Mouse (Mus musculus): ENCODE measurements around the gene Ckap2.
A peak's percentile ranks its signal among the peaks of the same experiment; 100 is the strongest.

The Ckap2 gene

DNA sequence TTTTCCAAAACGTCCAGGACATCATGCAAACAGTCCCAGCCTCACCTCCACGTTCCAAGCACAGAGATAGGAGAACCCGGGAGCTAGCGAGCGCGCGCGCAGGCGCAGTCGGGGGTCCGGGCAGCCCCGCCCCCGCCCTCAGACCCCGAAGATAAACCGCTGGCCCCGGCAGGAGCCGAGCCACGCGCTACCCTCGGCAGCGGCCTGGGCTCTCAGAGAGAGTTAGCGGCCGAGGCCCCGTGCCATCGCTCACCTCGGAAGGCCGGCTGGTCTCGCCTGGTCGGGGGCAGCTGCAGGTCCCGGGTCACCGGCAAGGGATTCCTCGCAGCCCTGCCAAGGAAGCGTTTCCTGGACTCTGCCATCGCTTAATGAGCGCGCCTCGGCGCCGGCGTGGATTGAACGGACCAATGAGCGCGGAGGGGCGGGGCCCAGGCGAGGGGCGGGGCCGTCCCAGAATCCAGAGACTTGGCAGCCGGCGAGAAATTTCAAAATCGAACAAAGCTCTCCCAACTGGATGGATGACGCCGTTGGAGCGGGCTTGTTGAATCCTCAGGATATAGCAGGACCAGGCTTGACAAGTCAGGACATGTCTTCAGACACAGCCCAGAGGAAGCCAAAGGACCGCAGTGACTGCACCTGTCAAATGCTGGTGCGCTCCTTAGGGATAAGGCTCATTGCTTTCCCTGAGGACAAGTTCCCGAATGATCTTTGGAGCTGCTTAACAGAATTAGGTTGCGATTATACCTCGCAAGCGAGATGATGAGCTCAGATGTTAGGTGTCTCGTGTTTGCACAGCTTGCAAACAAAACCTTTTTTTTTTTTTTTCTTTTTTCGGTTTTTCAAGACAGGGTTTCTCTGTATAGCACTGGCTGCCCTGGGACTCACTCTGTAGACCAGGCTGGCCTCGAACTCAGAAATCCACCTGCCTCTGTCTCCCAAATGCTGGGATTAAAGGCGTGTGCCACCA is at the start of gene Ckap2:
TSS of gene Ckap2 (minus strand) at position 389 of the 967 bp plus-strand sequence.
- no peak; the same call in 1 of the 2 replicates for TF ChIP-seq GATA4 (IDR thresholded peaks at IDR 0.05; ENCODE audit: insufficient replicate concordance, low read length)

DNA sequence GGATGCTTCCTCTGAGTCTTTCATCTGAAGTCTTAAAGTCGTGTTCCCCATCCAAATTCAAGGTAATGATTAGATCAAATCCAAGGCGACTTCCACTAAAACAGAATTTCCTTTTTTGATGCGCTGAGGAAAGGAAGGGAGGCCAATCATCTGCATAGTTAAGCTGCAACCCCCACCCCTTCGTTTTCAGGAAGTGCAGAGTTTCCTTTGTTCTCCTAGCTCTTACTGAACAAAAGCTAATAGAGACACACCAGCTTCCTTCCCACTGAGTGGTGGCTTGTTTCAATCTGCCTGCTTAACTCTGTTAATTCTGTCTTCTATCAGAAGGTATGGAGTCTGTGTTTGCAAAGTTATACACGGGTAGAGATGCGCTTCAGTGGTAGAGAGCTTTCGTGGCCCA is 43.0 kb upstream of the Ckap2 start:
- TF ChIP-seq GATA4 (IDR thresholded peaks at IDR 0.05; ENCODE audit: insufficient replicate concordance, low read length), result peak; percentile 41; the same call in 1 of the 2 replicates

DNA sequence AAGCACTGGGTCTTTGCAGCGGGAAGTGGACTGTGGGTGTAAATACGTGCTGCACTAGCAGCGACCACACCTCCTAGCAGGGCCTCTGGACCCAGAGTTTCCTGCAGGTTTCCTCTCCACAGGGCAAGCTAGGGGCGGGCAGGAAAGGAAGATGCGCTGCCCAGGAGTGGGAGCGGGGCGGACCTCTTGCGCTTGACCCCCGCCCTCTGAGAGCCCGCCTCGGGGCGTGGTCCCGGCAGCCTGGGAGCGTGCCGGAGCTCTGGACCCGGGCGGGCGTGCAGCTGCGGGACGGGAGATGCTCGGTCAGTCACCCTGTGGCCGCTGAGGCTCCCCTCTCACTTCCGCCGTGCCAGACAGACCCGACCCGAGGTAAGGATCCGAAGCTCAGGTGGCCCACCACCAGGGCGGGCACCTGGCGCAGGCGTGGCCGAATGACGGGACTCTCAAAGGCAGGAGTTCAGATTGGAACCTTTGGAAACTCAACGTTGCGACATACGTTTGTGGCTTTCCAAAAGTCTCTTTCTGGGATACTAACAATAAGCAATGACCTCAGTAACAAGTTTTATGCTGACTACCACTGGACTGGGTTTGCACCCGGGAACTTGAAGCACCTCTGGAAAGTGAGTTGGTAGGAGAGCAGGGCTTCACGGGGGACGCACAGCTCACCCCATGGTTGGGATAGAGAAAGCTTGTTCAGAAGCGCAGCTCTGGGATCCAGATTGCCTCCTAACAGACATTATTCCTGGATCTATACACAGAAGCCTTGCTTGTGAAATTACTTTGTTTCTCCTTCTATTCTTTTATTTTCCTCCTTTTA is 41.6 kb upstream of the Ckap2 start, which contains the start of gene Thsd1:
TSS of gene Thsd1 (plus strand) at position 253 of the 817 bp plus-strand sequence.
- TF ChIP-seq GATA4 (IDR thresholded peaks at IDR 0.05; ENCODE audit: insufficient replicate concordance, low read length), result peak; percentile 54; the same call in 1 of the 2 replicates

DNA sequence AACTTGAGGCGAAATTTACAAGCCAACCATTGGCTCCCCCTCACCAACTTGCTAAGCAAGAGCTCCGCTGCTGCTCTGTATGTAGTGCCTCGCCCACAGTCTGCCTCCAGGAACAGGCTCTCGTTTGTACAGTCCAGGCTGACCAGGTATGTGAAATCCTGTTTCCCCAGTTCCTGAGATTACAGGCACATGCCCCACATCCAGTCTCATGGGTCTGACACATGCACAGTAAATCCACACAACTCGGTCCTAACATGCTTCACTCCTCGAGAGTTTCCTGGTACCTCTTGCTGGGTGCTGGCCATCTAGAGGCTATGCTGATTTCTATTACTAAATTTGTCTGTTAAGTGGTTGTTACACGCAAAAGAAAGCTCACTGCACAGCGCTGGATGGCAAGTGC is 40.7 kb upstream of the Ckap2 start:
- no peak for TF ChIP-seq GATA4 (IDR thresholded peaks at IDR 0.05; ENCODE audit: insufficient replicate concordance, low read length)

DNA sequence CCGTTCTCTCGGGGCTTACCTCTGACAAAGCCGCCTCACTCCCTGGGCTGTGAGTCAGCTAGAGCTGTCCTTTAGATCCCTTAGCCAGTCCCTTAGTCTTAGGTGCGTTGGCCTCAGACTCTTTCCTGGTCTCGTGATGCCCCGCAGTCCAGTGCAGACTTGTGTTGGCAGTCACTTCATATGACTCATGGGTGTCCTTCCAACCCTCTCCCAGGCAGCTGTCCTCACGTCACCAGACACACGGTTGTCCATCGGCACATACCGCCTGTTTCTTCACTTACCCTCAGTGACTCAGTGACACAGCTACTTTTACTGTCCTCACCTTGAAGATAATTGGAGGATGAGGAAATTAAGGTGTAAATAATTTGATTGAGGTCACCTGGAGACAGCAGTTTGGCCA is 29.2 kb upstream of the Ckap2 start:
- no peak for TF ChIP-seq GATA4 (IDR thresholded peaks at IDR 0.05; ENCODE audit: insufficient replicate concordance, low read length)

DNA sequence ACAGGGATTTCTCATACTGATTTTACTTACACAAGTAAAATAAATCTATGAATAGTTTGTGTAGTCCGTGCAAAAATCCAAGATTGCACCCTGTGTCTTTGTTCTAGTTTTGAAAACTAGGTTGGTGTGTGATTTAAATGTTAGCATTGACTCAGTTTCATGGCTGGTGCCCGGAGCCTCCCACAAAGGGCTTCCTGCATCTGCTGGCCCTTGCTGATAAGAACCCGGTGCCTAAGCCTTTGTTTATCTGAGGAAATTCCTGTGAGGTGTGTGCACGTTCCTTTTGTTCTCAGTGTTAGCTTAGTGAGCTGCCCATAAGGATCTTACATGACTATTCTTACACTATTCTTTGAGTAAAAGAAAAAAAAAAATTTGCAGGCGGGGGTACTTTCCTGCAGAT is 23.4 kb upstream of the Ckap2 start:
- peak; percentile 75; the same call in 1 of the 2 replicates for TF ChIP-seq GATA4 (IDR thresholded peaks at IDR 0.05; ENCODE audit: insufficient replicate concordance, low read length)

DNA sequence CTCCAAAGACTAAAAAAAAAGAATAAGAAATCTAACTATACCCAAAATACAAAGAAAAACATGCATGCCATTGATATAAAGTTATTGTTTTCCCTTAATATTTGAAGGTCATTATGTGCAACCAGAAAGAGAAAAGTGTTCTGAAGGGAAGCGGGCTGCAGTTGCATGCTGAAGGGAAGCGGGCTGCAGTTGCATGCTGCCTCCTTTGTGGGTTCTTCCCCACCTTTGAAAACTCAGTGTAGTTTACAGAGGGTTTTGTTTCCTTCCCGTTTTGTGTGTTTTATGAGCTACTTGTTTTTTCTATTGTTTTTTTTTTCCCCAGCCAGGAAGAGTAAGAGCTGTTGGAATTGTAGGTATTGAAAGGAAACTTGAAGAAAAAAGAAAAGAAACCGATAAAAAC is 21.9 kb upstream of the Ckap2 start:
- TF ChIP-seq GATA4 (IDR thresholded peaks at IDR 0.05; ENCODE audit: insufficient replicate concordance, low read length), result no peak

DNA sequence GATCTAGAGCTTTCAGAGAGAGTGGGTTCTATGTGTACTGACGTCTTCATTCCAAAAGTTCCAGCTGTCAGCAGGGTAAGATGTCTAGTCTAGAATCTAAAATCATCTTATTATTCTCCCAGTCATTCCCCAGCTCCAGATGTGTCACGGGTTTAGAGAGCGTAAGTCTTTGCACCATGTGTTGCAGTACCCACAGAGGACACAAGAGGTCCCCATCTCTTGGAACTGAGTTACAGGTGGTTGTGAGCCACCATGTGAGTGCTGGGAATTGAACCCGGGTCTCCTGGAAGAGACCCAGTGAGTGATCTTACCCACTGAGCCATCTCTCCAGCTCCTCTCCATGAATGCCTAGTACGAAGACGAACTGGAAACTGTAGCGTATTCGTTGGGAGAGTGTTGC is 13.9 kb upstream of the Ckap2 start:
- no peak for TF ChIP-seq GATA4 (IDR thresholded peaks at IDR 0.05; ENCODE audit: insufficient replicate concordance, low read length)

DNA sequence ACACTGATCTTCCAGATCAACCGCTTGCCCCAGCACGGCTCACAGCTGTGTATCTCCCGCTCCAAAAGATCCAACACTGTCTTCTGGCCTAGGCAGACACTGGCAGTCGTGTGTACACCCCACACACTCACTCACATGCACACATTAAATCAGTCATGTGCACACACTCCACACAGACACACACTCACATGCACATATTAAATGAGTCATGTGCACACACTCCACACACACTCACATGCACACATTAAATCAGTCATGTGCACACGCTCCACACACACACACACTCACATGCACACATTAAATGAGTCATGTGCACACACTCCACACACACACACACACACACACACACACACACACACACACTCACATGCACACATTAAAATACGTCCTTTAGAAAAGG is 12.3 kb upstream of the Ckap2 start:
- TF ChIP-seq GATA4 (IDR thresholded peaks at IDR 0.05; ENCODE audit: insufficient replicate concordance, low read length), result no peak

DNA sequence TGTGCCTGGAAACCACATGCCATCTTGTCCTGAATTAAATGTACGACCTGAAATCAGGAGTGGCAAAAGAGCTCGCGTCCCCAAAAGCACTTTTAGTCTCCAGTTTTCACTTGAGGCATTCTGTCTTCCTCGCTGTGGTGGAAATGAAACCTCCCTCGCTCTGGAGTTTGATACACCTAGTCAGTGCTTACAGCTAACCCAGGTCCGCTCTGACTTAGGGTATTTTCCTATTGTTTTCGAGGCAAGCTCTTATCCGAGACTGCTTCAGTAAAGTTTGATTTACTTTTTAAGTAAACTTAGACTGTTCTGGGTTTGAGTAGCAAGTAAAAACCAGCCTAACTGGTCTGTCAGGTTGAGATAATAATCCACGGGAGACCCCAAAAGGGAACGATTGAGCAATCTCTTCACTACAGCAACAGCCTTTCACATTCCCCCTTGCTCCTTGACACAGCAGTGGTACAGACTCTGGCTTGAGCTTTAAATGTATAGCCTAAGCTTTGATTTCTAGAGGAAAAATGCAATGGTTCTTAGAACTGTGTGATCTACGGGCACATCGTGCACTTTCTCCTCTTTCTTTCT is 7.9 kb upstream of the Ckap2 start:
- no peak for TF ChIP-seq GATA4 (IDR thresholded peaks at IDR 0.05; ENCODE audit: insufficient replicate concordance, low read length)

DNA sequence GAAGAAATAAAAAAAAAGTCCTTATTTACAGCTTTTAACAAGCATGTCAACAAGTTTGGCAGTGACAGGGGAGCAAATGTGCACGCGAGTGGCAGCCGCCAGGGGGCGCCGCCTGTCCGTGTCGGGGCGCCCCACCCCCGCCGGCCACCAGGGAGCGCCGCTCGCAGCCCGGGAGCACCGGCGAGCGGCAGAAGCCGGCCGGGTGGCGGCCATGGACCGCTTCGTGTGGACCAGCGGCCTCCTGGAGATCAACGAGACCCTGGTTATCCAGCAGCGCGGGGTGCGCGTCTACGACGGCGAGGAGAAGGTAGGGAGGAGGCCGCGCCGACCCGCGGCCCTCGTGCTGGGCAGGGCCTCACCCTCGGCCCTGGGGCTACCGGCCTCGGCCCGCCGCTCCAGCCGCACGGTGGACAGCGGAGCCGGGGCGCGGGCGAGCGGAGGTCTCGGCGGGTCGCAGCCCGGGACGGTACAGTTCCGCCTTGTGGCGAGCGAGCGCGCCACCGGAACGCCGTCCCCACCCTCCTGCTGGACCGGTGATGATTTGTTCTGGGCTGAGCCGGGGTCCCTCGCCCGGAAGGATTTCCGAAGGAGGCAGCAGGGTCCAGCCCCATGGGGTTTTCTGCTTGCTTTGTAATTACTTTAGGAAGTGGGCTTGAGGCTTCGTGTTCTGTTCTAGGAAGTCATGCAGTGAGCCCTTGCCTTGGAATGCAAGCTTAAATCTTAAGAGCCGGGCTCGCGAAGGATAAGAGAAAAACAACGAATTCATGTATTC is 7.2 kb upstream of the Ckap2 start, which contains the start of gene Vps36:
TSS of gene Vps36 (plus strand) at position 150 of the 772 bp plus-strand sequence.
- TF ChIP-seq GATA4 (IDR thresholded peaks at IDR 0.05; ENCODE audit: insufficient replicate concordance, low read length), result peak; percentile 24; the same call in 1 of the 2 replicates

DNA sequence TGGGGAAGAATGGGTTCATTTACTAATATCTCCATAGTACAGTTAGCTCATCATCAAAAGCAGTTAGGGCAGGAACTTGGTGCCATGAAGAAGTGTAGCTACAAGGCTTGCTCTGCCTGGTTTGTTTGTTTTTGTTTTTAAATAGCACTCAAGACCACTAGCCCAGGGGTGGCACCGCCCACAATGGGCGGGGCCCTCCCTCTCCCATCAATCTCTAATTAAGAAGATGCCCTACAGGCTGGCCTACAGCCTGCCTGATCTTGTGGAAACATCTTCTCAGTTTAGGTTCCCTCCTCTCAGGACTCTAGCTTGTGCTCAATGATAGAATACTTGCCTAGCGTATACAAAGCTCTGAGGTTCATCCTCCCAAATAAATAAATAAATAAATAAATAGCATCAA is 735 bp downstream of the Ckap2 start:
- no peak for TF ChIP-seq GATA4 (IDR thresholded peaks at IDR 0.05; ENCODE audit: insufficient replicate concordance, low read length)

DNA sequence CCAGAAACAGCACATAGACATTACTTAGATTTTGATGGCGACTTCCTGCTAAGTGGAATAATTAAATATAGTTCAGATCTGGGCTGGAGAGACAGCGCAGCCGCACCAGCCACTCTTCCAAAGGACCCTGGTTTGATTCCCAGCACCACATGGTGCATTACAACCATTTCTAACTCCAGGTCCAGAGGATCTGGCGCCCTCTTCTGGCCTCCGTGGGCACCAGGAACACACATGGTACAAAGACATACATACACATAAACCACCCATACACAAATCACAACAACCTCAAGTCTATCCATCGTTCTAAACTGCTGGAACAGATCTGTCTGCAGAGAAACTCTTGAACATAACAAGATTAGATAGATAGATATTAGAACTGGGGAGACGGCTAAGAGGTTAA is 9.7 kb downstream of the Ckap2 start:
- TF ChIP-seq GATA4 (IDR thresholded peaks at IDR 0.05; ENCODE audit: insufficient replicate concordance, low read length), result no peak

DNA sequence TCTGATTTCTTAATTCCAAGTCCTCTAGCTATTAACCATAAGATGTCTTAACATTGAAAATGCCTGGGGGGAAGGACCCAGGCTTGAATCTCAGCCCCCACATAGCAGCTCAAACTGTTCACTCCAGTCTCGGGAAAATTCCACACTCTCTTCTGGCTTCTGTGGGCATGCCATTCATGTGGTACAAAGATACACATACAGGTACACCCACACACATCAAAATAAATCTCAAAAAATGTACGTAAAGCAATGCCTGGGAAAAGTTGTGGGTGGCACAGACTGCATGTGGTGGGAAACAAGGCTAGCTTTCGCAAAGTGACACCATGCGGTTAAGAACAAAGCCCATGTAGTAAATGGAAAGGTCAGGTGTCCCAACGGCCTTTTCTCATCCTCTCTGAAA is 16.5 kb downstream of the Ckap2 start:
- TF ChIP-seq GATA4 (IDR thresholded peaks at IDR 0.05; ENCODE audit: insufficient replicate concordance, low read length), result no peak

All from liver, adult (tissue).